Mouse (Mus musculus) pancreas, adult 10 weeks (tissue): ENCODE results near the gene Gm10096. TPM values are rescaled to one million over a fixed set of nuclear protein-coding genes. Genes with fewer than 3 reads are reported as not detected.

Experiments used
- polyA plus RNA-seq: library from polyadenylated mRNA; stranded (reverse); fragments of 350-450 nt; fragmentation: Illumina TruSeq; extraction: RNeasy Lipid Tissue Mini Kit (QIAGEN cat#74804); gene quantifications from one replicate; pipeline ENCODE4 v1.2.3, GENCODE M21; 2015; ENCODE audit warnings: low read depth, low replicate concordance; ENCODE audit not compliant: insufficient read depth

Gm10096 gene
- not detected for polyA plus RNA-seq

DNA sequence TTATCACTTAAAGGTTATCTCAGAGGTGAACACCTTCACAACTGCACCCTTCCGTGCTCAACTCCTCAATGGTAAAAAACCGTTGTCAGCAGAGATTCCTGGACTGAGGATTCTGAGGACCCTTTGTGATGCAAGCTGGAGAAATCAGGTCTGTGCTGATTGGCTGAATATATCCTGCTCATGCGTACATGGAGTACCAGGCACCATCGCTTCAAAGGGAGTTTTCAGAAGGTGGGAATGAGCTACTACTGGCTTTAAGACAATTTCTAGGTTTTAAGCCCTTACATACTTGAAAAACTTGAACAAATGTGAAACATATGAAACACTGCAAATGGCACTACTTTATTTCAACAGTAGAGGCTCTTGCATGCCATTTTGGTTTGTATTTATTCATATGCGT is at the start of gene Gm10096:
Gene Gm10096, minus strand, starts transcription at position 101 of the 400 bp plus-strand sequence.

